Mouse (Mus musculus) stomach, postnatal 0 days (tissue): ENCODE data around the gene Trpc7.

Experiments
- CTCF ChIP-seq: IDR thresholded peaks from 2 replicates; pipeline ENCODE4 v1.5.1; 2016; ENCODE audit warnings: antibody characterized with exemption, low read depth, mild to moderate bottlenecking, moderate library complexity
- EP300 ChIP-seq: optimal IDR thresholded peaks from 2 replicates; pipeline ENCODE3; 2016; ENCODE audit warnings: antibody characterized with exemption

DNA sequence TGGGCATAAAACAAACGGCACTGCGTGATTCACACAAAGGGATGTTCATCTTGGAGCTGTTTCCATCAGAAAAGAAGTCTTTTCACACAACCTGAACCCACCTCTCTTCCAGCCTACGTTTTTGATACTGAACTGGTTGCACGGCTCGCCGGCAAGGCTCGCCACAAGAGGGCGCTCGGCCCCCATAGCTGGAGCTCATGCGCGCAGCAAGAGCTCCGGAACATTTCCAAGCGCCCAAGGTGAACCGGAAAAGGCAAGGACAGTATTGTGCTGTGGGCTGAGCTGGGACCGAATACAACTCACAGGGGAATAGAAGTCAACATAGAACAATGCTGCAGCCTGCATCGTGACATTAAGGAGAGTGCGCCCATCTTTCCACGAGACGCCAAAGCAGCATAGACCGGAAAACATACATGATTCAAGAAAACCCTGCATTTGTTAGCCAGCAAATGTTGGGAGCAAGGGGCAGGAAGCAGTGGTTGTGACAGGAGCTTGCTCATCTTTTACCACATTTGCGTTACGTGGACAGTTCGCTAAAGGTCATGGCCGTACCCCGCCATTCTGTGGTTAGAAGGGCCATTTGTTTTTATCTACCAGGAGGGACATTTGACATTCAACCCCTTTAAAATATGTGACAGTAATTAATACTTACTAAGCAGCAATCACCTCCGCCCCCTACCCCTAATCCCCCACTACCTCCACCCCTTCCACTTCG, 88.9 kb downstream of the Trpc7 start:
- TF ChIP-seq EP300 = no peak
- peak; percentile 100 for TF ChIP-seq CTCF
